Mouse (Mus musculus): ENCODE results near the gene Mme.

Gene Mme

GRCm38 (mm10) chr3:63350704-63351103 lies 109.4 kb downstream of the Mme start:
- DNase-seq (ENCODE audit: low spot score in 2 of 2): no peak

GRCm38 (mm10) chr3:63351680-63352260 lies 110.4 kb downstream of the Mme start:
- no peak for DNase-seq (ENCODE audit: low spot score in 2 of 2)

- DNase-seq (ENCODE audit: low spot score in 2 of 2): no peak
Measured at GRCm38 (mm10) chr3:63359512-63359911, 118.2 kb downstream of the Mme start.

DNA sequence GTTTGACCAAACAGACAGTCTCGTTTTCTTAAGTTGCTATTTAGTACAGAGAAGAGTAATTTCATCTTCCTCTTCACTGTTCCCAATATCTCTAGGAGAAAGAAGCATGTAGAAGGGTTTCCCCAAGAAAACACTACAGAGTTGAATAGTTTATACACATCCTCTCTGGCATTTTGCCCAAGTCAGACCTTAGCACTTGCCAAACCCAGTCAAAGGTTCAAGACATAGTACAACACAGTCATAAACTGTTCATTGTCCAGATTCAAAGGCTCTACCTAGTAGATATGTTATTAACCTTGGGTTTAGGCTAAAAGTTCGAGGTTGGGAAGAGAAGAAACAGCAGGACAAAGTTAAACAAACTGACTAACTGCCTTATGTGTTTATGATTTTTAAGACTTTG lies 143.7 kb downstream of the Mme start:
- no peak for DNase-seq (ENCODE audit: low spot score in 2 of 2)

DNA sequence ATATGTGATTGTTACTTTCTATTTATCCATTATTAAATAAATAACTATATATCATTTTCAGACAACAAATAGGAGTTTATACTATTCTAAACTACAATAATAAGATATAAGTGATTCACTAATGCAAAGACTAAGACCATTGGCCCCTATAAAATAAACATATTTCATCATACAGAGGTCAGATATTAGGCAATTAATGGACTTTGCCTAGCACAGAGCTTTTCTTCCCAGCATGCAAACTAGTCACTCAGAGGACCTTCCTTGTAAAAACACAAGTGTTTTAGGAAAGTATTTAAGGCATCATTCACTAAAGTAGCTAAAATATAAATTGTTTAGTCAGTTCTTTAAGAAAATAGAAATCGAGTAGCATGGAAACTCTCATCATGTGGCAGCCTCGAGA lies 149.4 kb downstream of the Mme start:
- DNase-seq (ENCODE audit: low spot score in 2 of 2): no peak

GRCm38 (mm10) chr3:63391348-63391747 lies 150.0 kb downstream of the Mme start:
- no peak for DNase-seq (ENCODE audit: low spot score in 2 of 2)

DNA sequence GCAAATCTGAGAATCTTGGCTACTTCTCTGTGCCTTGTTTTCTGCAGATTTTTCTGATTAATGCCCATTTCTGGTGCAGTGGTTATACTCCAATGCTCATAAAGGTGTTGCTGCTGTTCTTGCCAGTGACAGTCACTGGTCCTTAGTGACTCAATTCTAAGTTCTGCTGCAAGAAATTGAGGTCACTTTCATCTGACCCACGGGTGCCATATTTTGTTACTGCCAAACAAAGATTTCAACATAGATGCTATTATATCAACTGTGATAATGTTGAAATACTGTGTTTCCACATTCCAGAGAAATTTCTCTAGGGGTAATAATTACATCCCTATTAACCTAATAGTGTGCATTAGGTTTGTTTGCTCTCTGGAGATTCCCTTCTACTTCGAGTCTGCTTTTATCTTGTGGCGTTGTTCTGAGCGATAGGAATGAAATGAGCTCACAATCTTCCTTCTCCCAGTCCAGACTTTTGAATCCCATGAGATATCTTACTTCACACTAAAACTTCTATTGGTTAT lies 153.1 kb downstream of the Mme start:
- DNase-seq (ENCODE audit: low spot score in 2 of 2): no peak

GRCm38 (mm10) chr3:63398171-63398570 lies 156.8 kb downstream of the Mme start:
- no peak for DNase-seq (ENCODE audit: low spot score in 2 of 2)

DNA sequence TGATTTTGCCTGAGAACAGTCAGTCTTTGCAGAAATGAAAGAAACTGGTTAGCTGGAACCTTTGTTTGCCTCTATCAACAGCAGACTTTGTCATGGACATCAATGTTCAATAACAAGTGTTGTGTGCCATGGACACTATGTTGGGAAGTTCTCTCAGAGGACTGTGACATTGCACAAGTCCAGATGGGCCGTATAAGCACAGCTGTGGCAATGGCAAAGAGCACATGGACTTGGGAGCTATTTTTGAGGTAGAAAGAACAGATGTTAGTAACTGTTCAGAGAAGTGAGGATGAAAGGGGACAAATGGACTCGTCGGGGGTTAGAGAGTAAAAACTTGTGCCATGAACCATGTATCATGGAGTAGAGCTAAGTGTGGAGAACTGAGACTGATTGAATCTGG lies 165.1 kb downstream of the Mme start:
- no peak for DNase-seq (ENCODE audit: low spot score in 2 of 2)

GRCm38 (mm10) chr3:63411006-63411405 lies 169.7 kb downstream of the Mme start:
- no peak for DNase-seq (ENCODE audit: low spot score in 2 of 2)

GRCm38 (mm10) chr3:63412220-63412937 lies 171.0 kb downstream of the Mme start:
- DNase-seq (ENCODE audit: low spot score in 2 of 2): no peak

DNA sequence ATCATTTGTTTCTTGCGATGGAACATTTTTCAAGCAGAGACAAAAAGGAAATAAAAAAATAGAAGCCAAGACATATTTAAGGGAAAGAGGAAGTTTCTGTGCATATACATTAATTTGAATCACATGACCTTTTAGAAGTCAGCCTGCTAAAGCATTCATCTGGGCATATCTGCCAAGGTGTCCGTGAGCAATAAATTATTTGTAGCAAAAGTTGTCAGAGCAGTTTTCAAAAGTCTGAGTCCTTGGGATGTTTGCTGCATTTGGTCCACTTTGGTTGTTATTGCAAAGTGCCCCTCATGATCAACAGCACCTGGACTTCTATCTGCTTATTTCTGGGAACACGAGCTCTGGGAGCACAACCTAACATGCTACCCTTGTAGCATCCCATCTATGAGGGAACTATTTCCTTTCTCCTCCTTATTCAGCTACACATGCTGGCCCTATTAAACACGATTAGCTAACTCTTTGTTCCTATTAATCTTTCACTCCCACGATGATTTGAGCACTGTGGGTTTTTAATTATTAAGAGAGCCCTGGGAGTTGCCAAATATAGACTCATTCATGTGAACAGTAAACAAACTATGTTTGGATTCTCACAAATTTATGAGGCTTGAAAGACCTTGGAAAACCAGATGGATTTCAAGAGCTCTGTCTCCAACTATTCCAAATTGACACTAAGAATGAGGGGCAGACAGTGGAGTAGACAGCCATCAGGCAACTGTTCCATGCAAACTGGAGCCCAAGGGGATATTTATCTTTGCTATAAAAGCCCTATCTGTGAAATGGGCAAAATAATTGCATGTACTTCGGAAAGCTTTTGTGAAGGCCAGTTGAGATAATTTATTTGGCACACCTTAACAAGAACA lies 171.9 kb downstream of the Mme start:
- DNase-seq (ENCODE audit: low spot score in 2 of 2): no peak

- no peak for DNase-seq (ENCODE audit: low spot score in 2 of 2)
Measured at GRCm38 (mm10) chr3:63417284-63417683, 175.9 kb downstream of the Mme start.

DNA sequence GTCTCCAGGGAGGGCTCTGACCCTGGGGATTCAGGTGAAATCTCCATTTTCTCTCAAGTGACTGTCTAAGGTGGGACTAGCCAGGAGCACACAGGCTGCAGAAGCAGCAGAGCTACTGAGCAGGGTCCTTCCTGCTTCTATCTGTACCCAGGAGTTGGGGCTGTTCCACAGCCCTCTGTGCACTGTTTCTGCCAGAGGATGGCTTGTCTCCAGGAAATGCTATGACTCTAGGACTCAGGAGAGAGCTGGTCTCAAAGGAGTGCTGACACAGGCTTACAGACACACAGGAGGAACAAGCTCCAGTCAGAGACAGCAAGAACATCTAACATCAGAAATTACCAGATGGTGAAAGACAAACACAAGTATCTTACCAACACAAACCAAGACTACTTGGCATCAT lies 176.4 kb downstream of the Mme start:
- no peak for DNase-seq (ENCODE audit: low spot score in 2 of 2)

- no peak for DNase-seq (ENCODE audit: low spot score in 2 of 2)
Measured at GRCm38 (mm10) chr3:63423552-63423951, 182.2 kb downstream of the Mme start.

Data from spleen, postnatal 4 days (tissue).